Mouse (Mus musculus) bone marrow macrophage, adult 2 months (primary cell): ENCODE measurements around the gene Blcap.

ENCODE experiments used
- CTCF ChIP-seq: IDR thresholded peaks from 2 replicates; pipeline ENCODE4 v1.5.1; 2012; ENCODE audit warnings: low read depth, mild to moderate bottlenecking, low read length, moderate library complexity
- POLR2A ChIP-seq: IDR thresholded peaks from 2 replicates; pipeline ENCODE4 v1.6.1; 2012; ENCODE audit warnings: mild to moderate bottlenecking, low read depth, low read length, borderline replicate concordance

GRCm38 (mm10) chr2:157572786-157573185 lies 1.7 kb upstream of the Blcap start:
- no peak for TF ChIP-seq CTCF
- TF ChIP-seq POLR2A: no peak
